ENCODE assay signal across 19 mouse cellular contexts in the genomic region with DNA sequence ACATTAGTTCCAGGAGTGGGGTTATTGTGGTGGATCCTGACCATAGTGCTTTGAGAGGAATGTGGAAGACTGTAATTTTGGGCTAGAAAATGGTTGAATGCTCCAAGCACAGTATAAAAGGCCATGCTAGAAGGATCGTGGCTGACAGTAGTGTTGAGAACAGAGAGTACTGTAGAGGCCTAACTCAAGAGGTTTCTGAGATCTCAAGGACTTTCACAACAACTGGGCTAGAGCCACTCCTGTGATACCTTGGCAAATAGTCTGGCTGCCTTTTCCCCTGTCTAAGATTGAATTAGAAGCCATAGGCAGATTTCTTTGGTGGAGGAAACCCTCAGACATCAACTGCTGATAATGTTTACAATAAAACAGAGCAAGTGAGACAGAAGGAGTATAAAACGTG.
"Had no signal": no experiment of that assay in that cellular context is flagged by ENCODE, and none has a peak within 500 bp of the region (broad histone marks: within the 10 kb centered on the region; RNA-seq: fewer than 3 reads in every experiment).

No protein-coding gene starts in this region.

- H3K9me3 ChIP-seq: limb, embryonic 15.5 days had no signal

- H3K9ac ChIP-seq: limb, embryonic 12.5 days; limb, embryonic 15.5 days; liver, embryonic 14.5 days had no signal

- ATAC-seq: inflammation-experienced regulatory T-cells, adult 6 months; intestine, embryonic 16.5 days had no signal

- H3K4me3 ChIP-seq: limb, embryonic 12.5 days; limb, embryonic 15.5 days had no signal

- DNase-seq: kidney, adult 18-20 months; kidney, adult 9 months; kidney, postnatal 14 days; kidney, postnatal 4 days; left cerebral cortex, postnatal 4 days; midbrain, embryonic 14.5 days; right cerebral cortex, adult 18-20 months; right cerebral cortex, postnatal 14 days; right cerebral cortex, postnatal 4 days; thymus, adult 2 months; thymus, postnatal 25 days had no signal

- H3K27ac ChIP-seq: limb, embryonic 12.5 days; limb, embryonic 15.5 days; liver, embryonic 14.5 days; stomach, postnatal 0 days had no signal

- H3K4me2 ChIP-seq: limb, embryonic 12.5 days; limb, embryonic 15.5 days; liver, embryonic 11.5 days; midbrain, embryonic 11.5 days had no signal

- H3K27me3 ChIP-seq: limb, embryonic 12.5 days; limb, embryonic 15.5 days had no signal

- H3K36me3 ChIP-seq: limb, embryonic 12.5 days; limb, embryonic 15.5 days had no signal
